Mouse (Mus musculus): Measurements from ENCODE around the gene Glt28d2. TPM values are rescaled to one million over a fixed set of nuclear protein-coding genes. Genes with fewer than 3 reads are reported as not detected.

Gene Glt28d2
- polyA plus RNA-seq, 1 experiment from 2014 or later, result 0.31 TPM

GRCm38 (mm10) chr3:85858140-85859135 lies 28.9 kb downstream of the Glt28d2 start:
- H3K9me3 ChIP-seq (replicated peaks; ENCODE audit: control insufficient read depth, low read length, poor library complexity, severe bottlenecking), result no peaks in the 10 kb centered on the region
- no peaks in the 10 kb centered on the region; the same call in 1 of the 2 replicates for H3K4me1 ChIP-seq (ENCODE audit: control insufficient read depth, insufficient read depth, low read length)
- WGBS, result 80% methylated on average over 11 of the region's 11 CpGs
- ATAC-seq, result no peak
- H3K4me2 ChIP-seq (ENCODE audit: low read length), result no peak overlapping the region
- H3K27ac ChIP-seq (ENCODE audit: low read length), result no peak overlapping the region
- H3K27me3 ChIP-seq (ENCODE audit: control insufficient read depth, insufficient read depth, low read depth, low read length), result no peaks in the 10 kb centered on the region
- H3K9ac ChIP-seq (ENCODE audit: low read depth, low read length), result no peak overlapping the region
- H3K36me3 ChIP-seq (ENCODE audit: control insufficient read depth, insufficient read depth, low read length), result no peaks in the 10 kb centered on the region
- no peak overlapping the region for H3K4me3 ChIP-seq (ENCODE audit: low read depth, low read length)

GRCm38 (mm10) chr3:85857083-85857482 lies 30.2 kb downstream of the Glt28d2 start:
- no peak overlapping the region for H3K9ac ChIP-seq (ENCODE audit: low read depth, low read length)
- H3K36me3 ChIP-seq (ENCODE audit: control insufficient read depth, insufficient read depth, low read length), result no peaks in the 10 kb centered on the region
- WGBS, result 11% methylated on average over 4 of the region's 4 CpGs
- no peaks in the 10 kb centered on the region for H3K27me3 ChIP-seq (ENCODE audit: control insufficient read depth, insufficient read depth, low read depth, low read length)
- no peak for ATAC-seq
- H3K27ac ChIP-seq (ENCODE audit: low read length), result no peak overlapping the region
- H3K4me3 ChIP-seq (ENCODE audit: low read depth, low read length), result no peak overlapping the region
- no peaks in the 10 kb centered on the region for H3K9me3 ChIP-seq (replicated peaks; ENCODE audit: control insufficient read depth, low read length, poor library complexity, severe bottlenecking)
- H3K4me1 ChIP-seq (ENCODE audit: control insufficient read depth, insufficient read depth, low read length), result no peaks in the 10 kb centered on the region; the same call in 1 of the 2 replicates
- H3K4me2 ChIP-seq (ENCODE audit: low read length), result no peak overlapping the region

GRCm38 (mm10) chr3:85855947-85856346 lies 31.4 kb downstream of the Glt28d2 start:
- 85% methylated on average over 5 of the region's 5 CpGs for WGBS
- no peak overlapping the region for H3K9ac ChIP-seq (ENCODE audit: low read depth, low read length)

GRCm38 (mm10) chr3:85855043-85855442 lies 32.3 kb downstream of the Glt28d2 start:
- Histone ChIP-seq H3K4me3 (ENCODE audit: low read depth, low read length) (no peak overlapping the region), H3K9ac (ENCODE audit: low read depth, low read length) (no peak overlapping the region), H3K4me2 (ENCODE audit: low read length) (no peak overlapping the region), H3K36me3 (ENCODE audit: control insufficient read depth, insufficient read depth, low read length) (no peaks in the 10 kb centered on the region), H3K4me1 (ENCODE audit: control insufficient read depth, insufficient read depth, low read length) (no peaks in the 10 kb centered on the region; the same call in 1 of the 2 replicates), H3K27ac (ENCODE audit: low read length) (no peak overlapping the region), H3K9me3 (replicated peaks; ENCODE audit: control insufficient read depth, low read length, poor library complexity, severe bottlenecking) (no peaks in the 10 kb centered on the region), H3K27me3 (ENCODE audit: control insufficient read depth, insufficient read depth, low read depth, low read length) (no peaks in the 10 kb centered on the region)
- WGBS, result 81% methylated on average over 3 of the region's 3 CpGs
- ATAC-seq, result no peak

More at GRCm38 (mm10) chr3:85855947-85856346, 31.4 kb downstream of the Glt28d2 start:
- Histone ChIP-seq H3K27ac (ENCODE audit: low read length) (no peak overlapping the region), H3K27me3 (ENCODE audit: control insufficient read depth, insufficient read depth, low read depth, low read length) (no peaks in the 10 kb centered on the region), H3K4me2 (ENCODE audit: low read length) (no peak overlapping the region), H3K4me3 (ENCODE audit: low read depth, low read length) (no peak overlapping the region), H3K4me1 (ENCODE audit: control insufficient read depth, insufficient read depth, low read length) (no peaks in the 10 kb centered on the region; the same call in 1 of the 2 replicates), H3K9me3 (replicated peaks; ENCODE audit: control insufficient read depth, low read length, poor library complexity, severe bottlenecking) (no peaks in the 10 kb centered on the region), H3K36me3 (ENCODE audit: control insufficient read depth, insufficient read depth, low read length) (no peaks in the 10 kb centered on the region)
- no peak for ATAC-seq

- no peak overlapping the region for H3K27ac ChIP-seq (ENCODE audit: low read length)
- WGBS, result 67% methylated on average over 6 of the region's 6 CpGs
Observed at GRCm38 (mm10) chr3:85854143-85854542, 33.2 kb downstream of the Glt28d2 start.

GRCm38 (mm10) chr3:85853715-85854114 lies 33.6 kb downstream of the Glt28d2 start:
- H3K4me3 ChIP-seq (ENCODE audit: low read depth, low read length), result no peak overlapping the region
- no peak overlapping the region for H3K27ac ChIP-seq (ENCODE audit: low read length)
- H3K4me2 ChIP-seq (ENCODE audit: low read length), result no peak overlapping the region

More at GRCm38 (mm10) chr3:85854143-85854542, 33.2 kb downstream of the Glt28d2 start:
- H3K27me3 ChIP-seq (ENCODE audit: control insufficient read depth, insufficient read depth, low read depth, low read length), result no peaks in the 10 kb centered on the region
- no peak for ATAC-seq
- no peak overlapping the region for H3K4me3 ChIP-seq (ENCODE audit: low read depth, low read length)
- no peak overlapping the region for H3K9ac ChIP-seq (ENCODE audit: low read depth, low read length)
- no peaks in the 10 kb centered on the region for H3K36me3 ChIP-seq (ENCODE audit: control insufficient read depth, insufficient read depth, low read length)
- no peaks in the 10 kb centered on the region; the same call in 1 of the 2 replicates for H3K4me1 ChIP-seq (ENCODE audit: control insufficient read depth, insufficient read depth, low read length)
- no peaks in the 10 kb centered on the region for H3K9me3 ChIP-seq (replicated peaks; ENCODE audit: control insufficient read depth, low read length, poor library complexity, severe bottlenecking)
- H3K4me2 ChIP-seq (ENCODE audit: low read length), result no peak overlapping the region

GRCm38 (mm10) chr3:85850079-85850478 lies 37.2 kb downstream of the Glt28d2 start:
- Histone ChIP-seq H3K4me2 (ENCODE audit: low read length) (no peak overlapping the region), H3K4me1 (ENCODE audit: control insufficient read depth, insufficient read depth, low read length) (no peaks in the 10 kb centered on the region), H3K27ac (ENCODE audit: low read length) (no peak overlapping the region), H3K27me3 (ENCODE audit: control insufficient read depth, insufficient read depth, low read depth, low read length) (no peaks in the 10 kb centered on the region), H3K9me3 (replicated peaks; ENCODE audit: control insufficient read depth, low read length, poor library complexity, severe bottlenecking) (no peaks in the 10 kb centered on the region), H3K36me3 (ENCODE audit: control insufficient read depth, insufficient read depth, low read length) (no peaks in the 10 kb centered on the region), H3K9ac (ENCODE audit: low read depth, low read length) (no peak overlapping the region), H3K4me3 (ENCODE audit: low read depth, low read length) (no peak overlapping the region)
- no peak for ATAC-seq
- 86% methylated on average over 1 of the region's 1 CpGs for WGBS

More at GRCm38 (mm10) chr3:85853715-85854114, 33.6 kb downstream of the Glt28d2 start:
- Histone ChIP-seq H3K27me3 (ENCODE audit: control insufficient read depth, insufficient read depth, low read depth, low read length) (no peaks in the 10 kb centered on the region), H3K9me3 (replicated peaks; ENCODE audit: control insufficient read depth, low read length, poor library complexity, severe bottlenecking) (no peaks in the 10 kb centered on the region), H3K36me3 (ENCODE audit: control insufficient read depth, insufficient read depth, low read length) (no peaks in the 10 kb centered on the region), H3K9ac (ENCODE audit: low read depth, low read length) (no peak overlapping the region), H3K4me1 (ENCODE audit: control insufficient read depth, insufficient read depth, low read length) (no peaks in the 10 kb centered on the region; the same call in 1 of the 2 replicates)
- no peak for ATAC-seq
- WGBS, result 94% methylated on average over 4 of the region's 4 CpGs

GRCm38 (mm10) chr3:85846316-85846715 lies 41.0 kb downstream of the Glt28d2 start:
- 76% methylated on average over 1 of the region's 1 CpGs for WGBS
- H3K4me3 ChIP-seq (ENCODE audit: low read depth, low read length), result no peak overlapping the region
- H3K4me1 ChIP-seq (ENCODE audit: control insufficient read depth, insufficient read depth, low read length), result 0 out of 2 replicates have a peak, but pooled peaks cover 6% of the 10 kb centered on the region
- H3K9me3 ChIP-seq (replicated peaks; ENCODE audit: control insufficient read depth, low read length, poor library complexity, severe bottlenecking), result no peaks in the 10 kb centered on the region
- no peaks in the 10 kb centered on the region for H3K36me3 ChIP-seq (ENCODE audit: control insufficient read depth, insufficient read depth, low read length)
- no peak overlapping the region for H3K9ac ChIP-seq (ENCODE audit: low read depth, low read length)
- ATAC-seq, result no peak
- H3K27me3 ChIP-seq (ENCODE audit: control insufficient read depth, insufficient read depth, low read depth, low read length), result no peaks in the 10 kb centered on the region
- H3K27ac ChIP-seq (ENCODE audit: low read length), result no peak overlapping the region
- no peak overlapping the region for H3K4me2 ChIP-seq (ENCODE audit: low read length)

- no peak overlapping the region for H3K4me2 ChIP-seq (ENCODE audit: low read length)
Observed at GRCm38 (mm10) chr3:85845341-85845740, 42.0 kb downstream of the Glt28d2 start.

More at GRCm38 (mm10) chr3:85845341-85845740, 42.0 kb downstream of the Glt28d2 start:
- no peak overlapping the region for H3K4me3 ChIP-seq (ENCODE audit: low read depth, low read length)
- H3K4me1 ChIP-seq (ENCODE audit: control insufficient read depth, insufficient read depth, low read length), result 0 out of 2 replicates have a peak, but pooled peaks cover 6% of the 10 kb centered on the region
- 85% methylated on average over 6 of the region's 6 CpGs for WGBS
- H3K9ac ChIP-seq (ENCODE audit: low read depth, low read length), result no peak overlapping the region
- no peaks in the 10 kb centered on the region for H3K27me3 ChIP-seq (ENCODE audit: control insufficient read depth, insufficient read depth, low read depth, low read length)
- no peaks in the 10 kb centered on the region for H3K36me3 ChIP-seq (ENCODE audit: control insufficient read depth, insufficient read depth, low read length)
- no peaks in the 10 kb centered on the region for H3K9me3 ChIP-seq (replicated peaks; ENCODE audit: control insufficient read depth, low read length, poor library complexity, severe bottlenecking)
- no peak for ATAC-seq
- no peak overlapping the region for H3K27ac ChIP-seq (ENCODE audit: low read length)

Measured in midbrain, embryonic 16.5 days (tissue).